ENCODE assay signal across 24 mouse cellular contexts in the genomic region with DNA sequence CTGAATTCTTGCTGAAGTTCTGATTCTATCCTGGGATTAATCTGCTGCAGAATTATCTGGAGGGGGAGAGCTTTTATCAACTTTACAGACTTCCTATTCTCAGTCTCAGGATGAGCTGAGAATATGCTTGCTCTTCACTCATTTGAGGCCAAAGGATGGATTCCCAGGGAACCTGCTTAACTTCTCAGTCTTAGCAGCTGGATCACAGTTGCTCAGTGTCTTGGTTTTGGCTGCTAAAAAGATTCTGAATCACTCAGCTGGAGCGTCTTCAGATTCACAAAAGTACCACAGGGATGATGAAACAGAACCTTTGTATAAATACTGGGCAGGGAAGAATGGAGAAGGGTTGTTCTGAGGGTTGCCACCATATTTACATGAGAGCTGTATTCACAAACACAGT.
"Had no signal": no experiment of that assay in that cellular context is flagged by ENCODE, and none has a peak within 500 bp of the region (broad histone marks: within the 10 kb centered on the region; RNA-seq: fewer than 3 reads in every experiment).

No protein-coding gene starts in this region.

- H3K36me3 ChIP-seq: limb, embryonic 10.5 days; limb, embryonic 13.5 days; liver, embryonic 12.5 days; liver, embryonic 15.5 days; lung, embryonic 15.5 days; midbrain, embryonic 10.5 days; midbrain, embryonic 15.5 days had no signal

- H3K27ac ChIP-seq: kidney, postnatal 0 days; left cerebral cortex, adult 2 months; limb, embryonic 10.5 days; limb, embryonic 13.5 days; liver, embryonic 12.5 days; liver, embryonic 15.5 days; lung, embryonic 15.5 days; midbrain, embryonic 10.5 days; midbrain, embryonic 15.5 days; stomach, postnatal 0 days had no signal

- ATAC-seq: intestine, embryonic 16.5 days; liver, embryonic 12.5 days; midbrain, embryonic 15.5 days had no signal

- H3K4me3 ChIP-seq: left cerebral cortex, adult 2 months; limb, embryonic 10.5 days; limb, embryonic 13.5 days; liver, embryonic 12.5 days; liver, embryonic 15.5 days; lung, embryonic 15.5 days; megakaryocyte, embryonic 14.5 days; midbrain, embryonic 10.5 days; midbrain, embryonic 15.5 days had no signal

- DNase-seq: kidney, adult 18-20 months; kidney, adult 9 months; kidney, postnatal 36 days; layer of hippocampus, postnatal 36 days; liver; lung, adult 18-20 months; lung, postnatal 10 days; lung, postnatal 36 days; right cerebral cortex, adult 18-20 months; right cerebral cortex, postnatal 14 days; right cerebral cortex, postnatal 4 days; thymus, postnatal 25 days had no signal

- H3K4me1 ChIP-seq: limb, embryonic 10.5 days; limb, embryonic 13.5 days; liver, embryonic 12.5 days; liver, embryonic 15.5 days; lung, embryonic 15.5 days; midbrain, embryonic 10.5 days; midbrain, embryonic 15.5 days had no signal

- H3K9ac ChIP-seq: limb, embryonic 13.5 days; liver, embryonic 12.5 days; liver, embryonic 15.5 days; lung, embryonic 15.5 days; midbrain, embryonic 15.5 days had no signal

- H3K4me2 ChIP-seq: limb, embryonic 13.5 days; liver, embryonic 12.5 days; liver, embryonic 15.5 days; lung, embryonic 15.5 days; midbrain, embryonic 15.5 days had no signal

- H3K27me3 ChIP-seq: limb, embryonic 13.5 days; liver, embryonic 12.5 days; liver, embryonic 15.5 days; lung, embryonic 15.5 days; megakaryocyte, embryonic 14.5 days; midbrain, embryonic 15.5 days had no signal

- H3K9me3 ChIP-seq: limb, embryonic 10.5 days; limb, embryonic 13.5 days; liver, embryonic 12.5 days; liver, embryonic 15.5 days; lung, embryonic 15.5 days; megakaryocyte, embryonic 14.5 days; midbrain, embryonic 10.5 days; midbrain, embryonic 15.5 days had no signal
